Mouse (Mus musculus): ENCODE measurements at regions not wholly inside any gene's neighbourhood (a gene's known extent, or its start where the extent isn't known, plus 50 kb on each side); places are given as distances from the start of the nearest gene placed in this dataset.

- TF ChIP-seq CTCF (IDR thresholded peaks at IDR 0.05; ENCODE audit: low read depth, low read length) (no peak), POLR2A (IDR thresholded peaks at IDR 0.05; ENCODE audit: insufficient read depth, low read length) (no peak)
These were observed 58.4 kb upstream of the Selenok start for GRCm38 (mm10) chr14:29909741-29910140.
